Mouse (Mus musculus) limb, embryonic 14.5 days (tissue): Measurements from ENCODE around the gene Rbm3. TPM values are rescaled to one million over a fixed set of nuclear protein-coding genes. Genes with fewer than 3 reads are reported as not detected.

Experiments
- ATAC-seq: fragments of 200-750 bp; cut with Nextera tagmentation; 2 replicates; pipeline ENCODE4 v1.8.0; 2017; ENCODE audit warnings: low read depth, moderate number of reproducible peaks, moderate TSS enrichment; ENCODE audit not compliant: low FRiP score
- DNase-seq: peaks from one replicate; pipeline ENCODE4 v3.0.0-alpha.2; 2015; ENCODE audit warnings: low spot score
- H3K27ac ChIP-seq: fragments of 300-500 bp; sonication (generic); replicated peaks from 2 replicates; pipeline ENCODE4 v1.5.1; 2014; ENCODE audit warnings: low read depth, mild to moderate bottlenecking, low read length, moderate library complexity, mixed read lengths
- H3K27me3 ChIP-seq: fragments of 300-500 bp; sonication (generic); 2 replicates; pipeline ENCODE4 v1.6.1; 2014; ENCODE audit warnings: low read length, mixed read lengths; ENCODE audit not compliant: control insufficient read depth, insufficient read depth
- H3K36me3 ChIP-seq: fragments of 300-500 bp; sonication (generic); 2 replicates; pipeline ENCODE4 v1.6.1; 2014; ENCODE audit warnings: mild to moderate bottlenecking, low read length, moderate library complexity, mixed read lengths; ENCODE audit not compliant: control insufficient read depth, insufficient read depth
- H3K4me1 ChIP-seq: fragments of 300-500 bp; sonication (generic); 2 replicates; pipeline ENCODE4 v1.6.1; 2014; ENCODE audit warnings: antibody characterized with exemption, low read length, mixed read lengths; ENCODE audit not compliant: control insufficient read depth, insufficient read depth
- H3K4me2 ChIP-seq: fragments of 300-500 bp; sonication (generic); replicated peaks from 2 replicates; pipeline ENCODE4 v1.6.1; 2014; ENCODE audit warnings: low read depth, mild to moderate bottlenecking, low read length, moderate library complexity; ENCODE audit not compliant: severe bottlenecking
- H3K4me3 ChIP-seq: fragments of 300-500 bp; sonication (generic); replicated peaks from 2 replicates; pipeline ENCODE4 v1.5.1; 2014; ENCODE audit warnings: low read length
- H3K9ac ChIP-seq: fragments of 300-500 bp; sonication (generic); 2 replicates; pipeline ENCODE4 v1.6.1; 2014; ENCODE audit warnings: mild to moderate bottlenecking, low read depth, low read length, moderate library complexity; ENCODE audit not compliant: severe bottlenecking
- H3K9me3 ChIP-seq: fragments of 300-500 bp; sonication (generic); 2 replicates; pipeline ENCODE4 v1.6.1; 2016; ENCODE audit warnings: low read length; ENCODE audit not compliant: control insufficient read depth
- POLR2A ChIP-seq: fragments of 200-500 bp; IDR thresholded peaks from 2 replicates; pipeline ENCODE4 v1.8.0; 2012; ENCODE audit warnings: inconsistent platforms, mild to moderate bottlenecking, moderate library complexity, borderline replicate concordance; ENCODE audit not compliant: insufficient read depth, insufficient read length; ENCODE audit errors: extremely low read depth
- WGBS: fragments of 180-500 bp; shearing (Covaris S2); extraction: QIAGEN DNeasy Blood & Tissue Kit; methylation state at CpG from one replicate; pipeline ENCODE4 v1.1.7; 2014; 5-methylcytosine and 5-hydroxymethylcytosine counted together
- polyA plus RNA-seq, 2 experiments: library from polyadenylated mRNA; depleted of rRNA in 1 of 2; stranded (reverse) in 1 of 2; unstranded in 1 of 2; fragments of >200 nt; fragmentation: Nextera tagmentation in 1 of 2; extraction: Ambion mirVana in 1 of 2; gene quantifications; 2 replicates each; pipeline versions ENCODE4 v1.2.1 to v1.2.3; 2012 to 2014

Rbm3 gene
- polyA plus RNA-seq, 2 experiments, result 465 to 541 TPM

- no peak for TF ChIP-seq POLR2A
- Histone ChIP-seq H3K4me2 (no peak overlapping the region), H3K9me3 (no peaks in the 10 kb centered on the region), H3K27me3 (no peaks in the 10 kb centered on the region), H3K4me1 (0 out of 2 replicates have a peak, but pooled peaks cover 2% of the 10 kb centered on the region), H3K4me3 (no peak overlapping the region), H3K9ac (no peak overlapping the region), H3K27ac (no peak overlapping the region), H3K36me3 (no peaks in the 10 kb centered on the region)
- 82% methylated on average over 5 of the region's 5 CpGs for WGBS
- DNase-seq (no peak), ATAC-seq (no peak)
Observed at GRCm38 (mm10) chrX:8179646-8180045, 34.0 kb upstream of the Rbm3 start.

DNA sequence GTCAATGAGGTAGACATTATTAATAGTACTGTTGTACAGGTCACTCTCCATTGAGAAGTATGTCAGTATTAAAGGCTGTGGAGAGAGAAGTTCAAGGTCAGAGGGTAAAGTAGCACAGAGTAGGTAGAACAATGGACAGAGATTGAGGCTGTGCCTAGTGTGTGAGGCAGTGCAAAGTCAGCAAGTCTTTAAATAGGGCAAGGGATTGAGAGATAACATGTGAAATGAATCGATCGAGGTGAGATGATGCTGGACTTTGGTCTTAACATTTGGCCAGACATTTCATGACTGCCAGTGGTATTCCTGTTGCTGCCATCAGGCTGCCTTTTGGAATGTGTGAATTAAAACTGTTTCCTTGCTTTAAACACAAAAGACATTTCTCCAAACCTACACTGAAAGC lies 33.2 kb upstream of the Rbm3 start:
- no peak overlapping the region for H3K4me3 ChIP-seq
- H3K27me3 ChIP-seq, result no peaks in the 10 kb centered on the region
- ATAC-seq (no peak), DNase-seq (no peak)
- 0 out of 2 replicates have a peak, but pooled peaks cover 2% of the 10 kb centered on the region for H3K4me1 ChIP-seq
- no peak overlapping the region for H3K9ac ChIP-seq
- H3K9me3 ChIP-seq, result no peaks in the 10 kb centered on the region
- 95% methylated on average over 2 of the region's 2 CpGs for WGBS
- no peak overlapping the region for H3K27ac ChIP-seq
- H3K36me3 ChIP-seq, result no peaks in the 10 kb centered on the region
- H3K4me2 ChIP-seq, result no peak overlapping the region
- TF ChIP-seq POLR2A, result no peak

DNA sequence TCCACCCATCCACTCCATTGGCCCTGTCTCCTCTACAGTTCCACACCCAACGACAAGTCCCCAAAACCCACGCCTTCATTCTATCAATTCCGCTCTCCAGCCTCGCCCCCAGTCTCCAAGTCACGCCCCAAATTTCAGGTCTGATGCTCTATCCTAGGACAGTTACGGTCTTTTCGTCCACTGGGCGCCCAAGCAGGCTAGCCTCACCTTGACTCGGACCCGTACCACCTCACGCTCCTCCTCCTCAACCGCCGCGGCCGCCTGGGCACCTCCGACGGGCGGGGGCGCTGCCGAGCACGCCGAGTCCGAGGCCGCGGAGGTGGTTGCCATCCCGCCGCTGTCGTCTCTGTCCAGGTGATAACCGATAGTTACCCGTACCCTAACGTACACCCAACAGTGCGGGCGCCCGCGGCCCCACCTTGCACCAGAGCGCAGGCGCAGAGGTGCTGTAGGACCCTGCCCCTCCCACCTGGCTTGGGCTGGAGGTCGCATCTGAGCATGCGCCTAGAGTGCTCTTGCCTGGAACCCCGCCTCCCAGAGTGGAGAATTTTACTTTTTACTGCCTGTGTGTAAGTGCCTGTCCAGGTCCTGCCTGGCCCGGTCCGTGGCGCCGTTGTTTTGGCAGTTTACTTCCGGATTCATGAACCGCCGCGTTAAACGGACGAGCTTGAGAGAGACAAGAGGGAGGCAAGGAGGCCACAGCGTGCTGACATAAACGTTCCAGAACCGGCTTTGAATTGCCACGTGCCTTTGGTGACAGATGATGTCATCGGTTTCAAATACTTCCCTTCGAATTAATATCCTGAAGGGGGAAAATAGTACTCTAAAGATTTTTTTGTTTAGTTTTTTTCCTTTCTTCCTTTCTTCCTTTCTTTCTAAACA lies 30.1 kb upstream of the Rbm3 start, which contains the start of gene Tbc1d25:
TSS of gene Tbc1d25 (minus strand) at position 678 of the 882 bp plus-strand sequence.
- Histone ChIP-seq H3K4me3 (peak within 1 kb of the TSS; percentile 58), H3K27me3 (no peaks in the 10 kb centered on the region), H3K4me1 (0 out of 2 replicates have a peak, but pooled peaks cover 2% of the 10 kb centered on the region), H3K9ac (peak within 1 kb of the TSS; percentile 59), H3K4me2 (peak within 1 kb of the TSS; percentile 45), H3K27ac (peak within 1 kb of the TSS; percentile 61), H3K9me3 (no peaks in the 10 kb centered on the region), H3K36me3 (peaks cover 1% of the 10 kb centered on the region)
- DNase-seq (peak; percentile 88), ATAC-seq (peak; percentile 96)
- TF ChIP-seq POLR2A, result 0 out of 2 replicates have a peak, but pooled peaks have one; percentile 43
- 25% methylated on average over 53 of the region's 56 CpGs for WGBS

DNA sequence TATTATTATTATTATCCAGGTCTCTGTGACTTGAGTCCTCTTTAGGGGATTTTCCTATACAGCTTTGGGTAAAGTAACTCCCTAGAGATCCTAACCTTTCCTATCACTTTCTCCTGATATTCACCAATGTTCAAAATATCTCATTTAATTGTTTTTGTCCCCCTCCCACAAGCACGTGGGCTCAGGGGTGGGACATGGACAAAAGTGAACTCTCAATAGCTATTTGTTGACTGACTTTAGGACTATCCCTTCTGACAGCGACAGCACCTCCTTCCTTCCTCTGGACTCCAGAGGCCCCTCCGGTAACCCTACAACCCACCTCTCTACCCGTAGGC lies 29.5 kb upstream of the Rbm3 start:
- H3K4me3 ChIP-seq, result peak overlapping the region; percentile 58
- peaks cover 3% of the 10 kb centered on the region for H3K36me3 ChIP-seq
- WGBS, result 24% methylated on average over 4 of the region's 4 CpGs
- DNase-seq (no peak), ATAC-seq (no peak)
- no peaks in the 10 kb centered on the region for H3K9me3 ChIP-seq
- peak overlapping the region; percentile 59 for H3K9ac ChIP-seq
- H3K4me1 ChIP-seq, result 0 out of 2 replicates have a peak, but pooled peaks cover 2% of the 10 kb centered on the region
- TF ChIP-seq POLR2A, result no peak
- no peaks in the 10 kb centered on the region for H3K27me3 ChIP-seq
- H3K4me2 ChIP-seq, result peak overlapping the region; percentile 45
- no peak overlapping the region for H3K27ac ChIP-seq

GRCm38 (mm10) chrX:8167716-8168647 lies 22.3 kb upstream of the Rbm3 start:
- no peak for ATAC-seq
- no peak for DNase-seq
- no peaks in the 10 kb centered on the region for H3K9me3 ChIP-seq
- no peak overlapping the region for H3K9ac ChIP-seq
- no peak for TF ChIP-seq POLR2A
- WGBS, result 87% methylated on average over 10 of the region's 10 CpGs
- no peaks in the 10 kb centered on the region for H3K27me3 ChIP-seq
- H3K36me3 ChIP-seq, result peaks cover 10% of the 10 kb centered on the region
- no peak overlapping the region for H3K4me2 ChIP-seq
- no peaks in the 10 kb centered on the region for H3K4me1 ChIP-seq
- H3K27ac ChIP-seq, result no peak overlapping the region
- H3K4me3 ChIP-seq, result no peak overlapping the region
